Mouse (Mus musculus) regulatory T cell (primary cell): ENCODE results near the gene Dusp11.
"Not testable (repeated sequence)": the region's sequence is repeated elsewhere in the genome, so short reads cannot be mapped to it uniquely, and the experiment has no call there.

Experiments
- in situ Hi-C: fragments of 300-600 bp; cut with MboI, MseI; formaldehyde crosslinking; loops from one replicate; pipeline ENCODE4 v1.15.1; 2025; ENCODE audit warnings: high pct_unique_total_duplicates

The Dusp11 gene

DNA sequence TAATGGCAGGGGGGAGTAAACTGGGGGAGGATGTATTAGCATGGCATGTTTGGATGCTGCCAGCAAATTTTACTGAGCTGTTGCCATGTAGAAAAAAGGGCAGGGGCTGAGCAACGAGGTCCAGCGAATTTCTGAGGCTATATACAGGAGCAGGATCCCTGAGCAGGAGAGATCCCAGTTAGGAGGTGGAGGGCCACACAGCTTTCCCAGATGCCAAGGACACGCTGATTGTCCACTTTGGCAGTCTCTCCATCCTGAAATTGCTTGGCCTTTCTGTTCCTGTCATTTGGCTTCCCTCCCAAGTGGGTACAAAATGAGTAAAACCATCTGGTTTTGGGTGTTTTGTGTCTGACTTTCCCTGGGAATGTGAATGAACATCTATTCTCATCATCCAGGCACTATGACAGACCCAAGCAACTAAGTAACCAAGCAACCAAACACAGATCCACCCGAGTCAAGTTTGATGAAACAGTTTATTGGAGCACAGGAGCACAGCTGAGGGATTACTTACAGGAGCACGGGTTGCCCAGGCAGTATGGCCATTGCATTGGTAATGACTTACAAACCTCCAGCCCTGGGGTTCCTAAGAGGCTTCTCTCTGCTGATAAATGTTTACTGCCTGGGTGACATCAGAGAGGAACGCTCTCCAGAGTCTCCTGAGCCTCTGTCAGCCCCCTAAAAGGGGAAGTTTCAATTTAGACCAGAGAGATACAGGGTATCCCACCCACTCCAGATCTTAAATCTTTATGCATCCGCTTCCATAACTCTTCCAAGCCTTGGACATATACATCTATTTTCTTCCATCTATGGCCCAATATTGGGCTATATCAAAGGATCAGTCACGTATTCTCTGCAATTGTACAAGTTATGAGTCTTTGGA lies 62.6 kb downstream of the Dusp11 start:
- in situ Hi-C loops: not testable (repeated sequence)

DNA sequence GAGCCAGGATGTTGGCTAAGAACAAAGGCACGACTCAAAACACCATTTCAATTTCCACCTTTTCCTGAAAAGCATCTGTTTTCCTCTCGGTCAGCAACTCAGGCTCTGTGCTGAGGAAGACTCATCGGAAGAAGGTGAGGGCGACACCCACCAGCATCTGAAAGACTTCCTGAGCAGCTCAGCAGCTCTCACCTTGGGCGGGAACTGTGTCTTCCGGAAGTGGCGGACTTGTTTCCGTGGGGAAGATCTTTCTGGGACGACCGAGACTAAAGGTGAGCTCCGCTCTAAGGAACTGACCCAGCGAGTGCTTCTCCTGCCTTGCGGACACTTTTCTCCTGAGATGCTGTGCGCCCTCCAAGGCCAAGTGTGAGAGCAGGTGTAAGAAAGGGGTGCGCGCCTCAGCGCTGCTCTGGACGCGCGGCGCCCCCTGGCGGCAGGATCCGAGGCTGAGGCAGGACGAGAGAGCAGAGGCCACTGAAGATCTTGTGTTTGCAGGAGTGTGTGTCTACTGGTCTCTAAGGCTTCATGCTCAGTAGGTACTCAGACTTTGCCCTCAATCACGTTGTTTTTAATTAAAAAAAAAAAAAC lies 66.3 kb downstream of the Dusp11 start:
- in situ Hi-C loops: not testable (repeated sequence)
